Mouse (Mus musculus) cerebellum, adult 9-10 months (tissue): ENCODE measurements around the gene Rbpms2.
A peak's percentile ranks its signal among the peaks of the same experiment; 100 is the strongest.

ENCODE experiments used
- DNase-seq: peaks from one replicate; pipeline ENCODE4 v3.0.0; 2022

The Rbpms2 gene

GRCm38 (mm10) chr9:65629025-65629766 lies at the start of gene Rbpms2:
Gene Rbpms2 (plus strand): TSS chr9:65629648.
- DNase-seq, result no peak

GRCm38 (mm10) chr9:65579781-65580371 lies 49.6 kb upstream of the Rbpms2 start, which contains the start of gene Plekho2:
Gene Plekho2 (minus strand): TSS chr9:65580040.
- DNase-seq, result peak; percentile 72

GRCm38 (mm10) chr9:65580401-65581256 lies 48.8 kb upstream of the Rbpms2 start:
- DNase-seq, result peak; percentile 86

DNA sequence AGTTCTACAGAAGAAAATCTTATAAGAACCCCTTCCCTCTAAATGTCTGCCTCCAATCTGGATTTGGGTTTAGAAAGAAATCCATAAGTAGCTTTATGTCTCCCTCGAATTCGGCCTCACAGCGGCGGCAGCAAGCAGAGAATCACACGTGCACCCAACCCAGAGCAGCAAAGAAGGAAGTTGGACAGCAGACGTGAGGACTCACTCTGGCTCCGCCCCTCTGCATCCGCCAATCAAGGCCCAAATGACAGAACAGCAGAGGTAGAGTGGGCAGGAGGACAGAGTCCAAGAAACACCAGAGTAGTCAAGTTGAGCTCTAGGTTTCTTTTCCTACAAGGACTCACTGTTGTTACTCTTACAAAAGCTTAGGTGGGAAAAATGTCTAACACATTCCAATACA lies 46.4 kb upstream of the Rbpms2 start:
- DNase-seq, result no peak

- no peak for DNase-seq
These were observed 42.8 kb upstream of the Rbpms2 start, which contains the start of gene Pif1 for GRCm38 (mm10) chr9:65586406-65587269. Gene Pif1 (plus strand): TSS chr9:65587160.

DNA sequence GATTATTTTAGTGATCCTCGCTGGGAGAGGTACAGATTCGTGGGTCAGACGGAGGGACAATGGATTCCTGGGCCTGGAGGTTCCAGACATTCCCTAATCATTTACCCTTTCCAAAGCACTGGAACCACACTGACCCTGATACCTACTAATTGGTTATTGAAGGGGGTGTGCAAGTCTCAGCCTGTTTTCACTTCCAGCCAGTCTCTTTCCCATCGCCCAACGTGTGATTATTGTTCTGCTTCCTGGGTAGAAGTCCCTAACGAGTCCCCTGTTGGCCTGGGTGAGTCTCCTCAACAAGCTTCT lies 42.2 kb upstream of the Rbpms2 start:
- DNase-seq, result no peak

- DNase-seq, result no peak
These were observed 41.7 kb upstream of the Rbpms2 start for GRCm38 (mm10) chr9:65587573-65588358.

GRCm38 (mm10) chr9:65589091-65589490 lies 40.4 kb upstream of the Rbpms2 start:
- no peak for DNase-seq

DNA sequence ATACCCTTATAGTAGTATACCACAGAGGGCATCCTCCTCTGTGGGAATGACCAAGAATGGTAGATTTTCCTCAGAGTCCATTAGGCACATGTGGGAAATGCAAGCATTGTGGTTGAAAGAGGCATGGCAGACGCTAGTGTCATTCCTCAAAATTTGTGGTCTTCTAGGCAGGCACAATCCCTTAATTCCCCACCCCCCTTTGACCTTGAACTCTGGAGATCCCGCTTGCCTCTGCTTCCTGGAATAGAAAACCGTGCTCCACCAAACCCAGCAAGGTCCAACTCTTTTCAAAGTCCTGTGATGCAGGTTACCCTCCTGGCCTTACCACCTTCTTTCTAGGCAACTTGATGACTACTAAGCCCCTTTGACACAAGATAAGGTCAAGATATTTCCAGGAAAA lies 36.7 kb upstream of the Rbpms2 start:
- DNase-seq, result no peak

DNA sequence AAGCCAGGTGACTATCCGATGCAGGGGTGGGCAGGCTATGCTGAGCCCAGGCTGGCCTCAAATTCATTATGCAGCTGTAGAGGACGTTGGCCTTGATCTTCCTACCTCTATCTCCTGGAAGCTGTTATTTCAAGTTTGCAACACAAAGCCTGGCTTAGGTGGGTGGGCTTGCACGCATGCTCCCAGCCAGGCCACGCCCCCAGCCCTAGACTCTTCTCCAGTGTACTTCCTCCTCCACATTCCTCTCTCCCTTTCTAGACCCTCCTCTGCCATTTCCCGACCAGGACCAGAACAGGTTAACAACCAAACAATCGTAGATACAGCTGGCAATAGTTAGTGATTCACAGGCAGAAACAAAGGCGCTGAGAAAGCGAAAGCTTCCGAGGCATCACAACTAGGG lies 35.9 kb upstream of the Rbpms2 start:
- DNase-seq, result no peak

- no peak for DNase-seq
These were observed 30.6 kb upstream of the Rbpms2 start for GRCm38 (mm10) chr9:65598765-65599249.

GRCm38 (mm10) chr9:65600951-65601350 lies 28.5 kb upstream of the Rbpms2 start:
- DNase-seq, result no peak

DNA sequence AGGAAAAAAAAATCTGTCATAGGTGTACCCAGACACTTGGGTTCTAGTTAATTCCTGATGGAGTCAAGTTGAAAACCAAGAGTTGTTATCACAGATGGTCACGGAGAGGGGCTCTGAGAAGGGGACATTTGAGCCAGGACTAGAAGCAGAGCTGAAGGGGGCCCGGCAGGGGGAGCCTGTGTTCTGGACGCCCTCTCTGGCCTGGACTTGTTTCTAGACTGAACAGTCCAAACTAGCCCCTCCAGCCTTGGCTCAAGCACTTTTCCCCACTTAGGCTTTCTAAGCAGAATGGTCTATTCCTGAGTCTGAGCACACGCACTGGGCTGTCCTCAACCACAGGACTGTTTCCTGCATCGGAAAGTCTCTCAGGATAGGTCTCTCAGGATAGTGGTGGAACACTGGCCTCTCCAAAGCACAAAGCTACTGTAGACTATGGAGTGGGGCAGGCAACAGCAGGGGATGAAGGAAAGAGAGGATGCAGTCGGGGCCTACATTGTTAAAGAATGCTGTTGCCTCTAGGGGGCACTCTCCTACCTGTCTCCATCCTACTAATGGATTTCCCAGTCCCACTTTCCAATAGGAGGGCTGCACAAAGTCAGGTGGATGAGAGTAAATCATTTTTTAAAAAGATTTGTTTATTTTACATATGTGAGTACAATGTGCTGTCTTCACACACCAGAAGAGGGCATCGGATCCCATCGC lies 25.9 kb upstream of the Rbpms2 start:
- no peak for DNase-seq

DNA sequence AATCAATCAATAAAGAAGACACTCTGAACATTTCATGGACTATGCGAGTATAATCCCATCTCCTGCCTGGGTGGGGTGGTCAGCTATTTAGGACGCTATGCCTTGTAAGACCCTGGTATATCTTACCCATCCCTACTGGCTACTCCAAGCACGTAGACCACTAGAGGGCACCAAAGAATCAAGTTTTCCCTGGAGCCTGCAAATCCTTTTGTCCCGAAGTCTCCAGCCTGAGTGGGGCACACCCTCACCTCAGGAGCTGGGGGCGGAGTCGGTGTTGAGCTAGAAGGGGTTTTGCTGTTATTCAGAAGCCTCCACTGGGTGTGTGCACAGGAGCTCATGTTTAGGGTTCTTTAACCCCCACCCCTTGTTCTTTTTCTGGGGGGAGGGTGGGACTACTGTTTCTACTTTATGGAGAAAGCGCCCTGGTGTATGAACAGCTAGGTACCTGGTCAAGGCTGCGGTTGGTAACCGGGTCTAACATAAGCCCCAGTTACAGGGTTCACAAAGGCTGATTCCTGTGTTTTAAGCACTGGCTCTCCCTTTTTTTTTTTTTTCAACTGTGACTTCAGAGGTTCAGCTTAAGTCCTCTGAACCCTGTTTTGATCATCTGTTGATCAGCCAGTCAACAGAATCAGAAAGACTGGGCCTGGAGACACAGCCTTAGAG lies 23.8 kb upstream of the Rbpms2 start:
- DNase-seq, result peak; percentile 59

- no peak for DNase-seq
These were observed 22.9 kb upstream of the Rbpms2 start for GRCm38 (mm10) chr9:65606321-65607109.

DNA sequence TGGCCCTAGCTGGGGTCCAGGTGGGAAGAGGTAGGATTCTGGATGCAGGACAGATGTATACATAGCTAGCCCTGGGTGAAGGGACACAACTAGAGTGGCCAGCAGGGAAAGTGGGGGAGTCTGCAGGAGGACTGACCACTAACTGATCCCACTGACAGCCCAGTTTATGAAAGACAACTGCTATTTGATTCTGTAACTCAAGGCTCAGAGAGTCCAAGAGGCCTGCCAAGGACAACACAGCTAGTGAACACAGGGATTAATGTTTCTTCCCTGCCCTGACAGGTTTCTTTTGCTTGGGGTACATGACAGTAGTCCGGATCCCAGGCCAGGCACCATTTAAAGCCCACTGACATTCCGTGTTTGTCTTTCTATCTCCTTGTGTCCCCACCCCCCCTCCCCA lies 22.3 kb upstream of the Rbpms2 start:
- no peak for DNase-seq

DNA sequence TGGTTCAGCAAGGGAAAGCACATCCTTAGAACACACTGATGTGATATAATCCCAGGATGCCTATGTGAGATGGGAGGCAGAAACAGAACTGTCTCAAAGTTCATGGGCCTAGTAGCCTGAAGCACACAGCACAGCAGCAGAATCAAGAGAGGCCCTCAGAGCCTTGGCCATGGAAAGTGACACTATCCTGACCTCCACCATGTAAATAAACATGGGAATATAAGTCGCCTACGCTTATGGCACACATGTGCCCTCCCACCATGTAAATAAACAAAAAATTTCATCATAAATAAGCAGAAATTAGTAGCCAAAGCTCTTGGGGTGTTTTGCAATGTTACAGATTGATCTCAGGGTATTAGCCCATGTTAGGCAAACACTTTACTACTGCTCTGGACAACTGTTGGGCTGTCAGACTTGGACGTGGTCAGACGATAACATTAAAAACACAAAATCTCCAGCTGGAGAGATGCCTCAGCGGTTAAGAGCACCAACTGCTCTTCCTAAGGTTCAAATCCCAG lies 17.4 kb upstream of the Rbpms2 start:
- DNase-seq, result no peak

DNA sequence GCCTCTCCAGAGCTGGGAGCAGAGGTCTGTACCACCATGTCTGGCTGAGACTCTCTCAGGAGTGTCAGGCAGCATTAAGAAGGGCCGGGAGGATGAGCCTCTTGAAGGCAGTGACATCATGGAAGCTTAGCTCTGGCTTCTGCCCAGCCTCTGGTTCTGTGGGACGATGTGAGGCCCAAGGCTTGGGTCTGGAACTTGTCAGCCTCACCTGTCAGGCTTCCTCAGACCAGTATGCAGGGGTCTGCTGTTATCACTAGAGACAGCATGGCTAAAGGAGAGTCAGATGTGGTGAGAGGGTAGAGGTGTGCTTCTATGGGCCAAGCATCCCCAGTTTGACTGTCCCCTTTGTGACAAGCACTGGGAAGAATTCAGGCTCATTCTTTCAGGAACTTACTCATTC lies 16.4 kb upstream of the Rbpms2 start:
- no peak for DNase-seq

GRCm38 (mm10) chr9:65619311-65619710 lies 10.1 kb upstream of the Rbpms2 start:
- no peak for DNase-seq

- DNase-seq, result no peak
These were observed 8.3 kb upstream of the Rbpms2 start for GRCm38 (mm10) chr9:65621196-65621595.
